Mouse (Mus musculus): ENCODE data around the gene Rad51d.

GRCm38 (mm10) chr11:82835616-82836432, 54.6 kb downstream of the Rad51d start:
- no peak for TF ChIP-seq GATA1 (IDR thresholded peaks at IDR 0.05; ENCODE audit: borderline replicate concordance, low read length)
- no peak for TF ChIP-seq FLI1 (IDR thresholded peaks at IDR 0.05; ENCODE audit: low read length)
